Mouse (Mus musculus) heart, embryonic 16.5 days (tissue): Measurements from ENCODE around the gene Olfr410. TPM values are rescaled to one million over a fixed set of nuclear protein-coding genes. Genes with fewer than 3 reads are reported as not detected.

Source experiments
- ATAC-seq: fragments of 200-750 bp; cut with Nextera tagmentation; replicated peaks from 2 replicates; pipeline ENCODE4 v1.8.0; 2017; ENCODE audit warnings: moderate number of reproducible peaks; ENCODE audit not compliant: insufficient read depth, low FRiP score; ENCODE audit errors: extremely low read depth
- H3K27ac ChIP-seq: fragments of 300-500 bp; sonication (generic); 2 replicates; pipeline ENCODE4 v1.5.1; 2014; ENCODE audit warnings: mild to moderate bottlenecking, low read length, control low read depth, moderate library complexity
- H3K27me3 ChIP-seq: fragments of 300-500 bp; sonication (generic); 2 replicates; pipeline ENCODE4 v1.6.1; 2014; ENCODE audit warnings: low read length, mixed read lengths; ENCODE audit not compliant: control insufficient read depth, insufficient read depth
- H3K36me3 ChIP-seq: fragments of 300-500 bp; sonication (generic); 2 replicates; pipeline ENCODE4 v1.6.1; 2014; ENCODE audit not compliant: control insufficient read depth, insufficient read depth
- H3K4me1 ChIP-seq: fragments of 300-500 bp; sonication (generic); 2 replicates; pipeline ENCODE4 v1.6.1; 2014; ENCODE audit warnings: low read length, mixed read lengths; ENCODE audit not compliant: control insufficient read depth, insufficient read depth
- H3K4me2 ChIP-seq: fragments of 300-500 bp; sonication (generic); 2 replicates; pipeline ENCODE4 v1.6.1; 2014; ENCODE audit warnings: low read depth, mild to moderate bottlenecking, control low read depth, low read length
- H3K4me3 ChIP-seq: fragments of 300-500 bp; sonication (generic); 2 replicates; pipeline ENCODE4 v1.5.1; 2014; ENCODE audit warnings: mild to moderate bottlenecking, control low read depth, low read length
- H3K9ac ChIP-seq: fragments of 300-500 bp; sonication (generic); 2 replicates; pipeline ENCODE4 v1.6.1; 2014; ENCODE audit warnings: low read length, control low read depth
- H3K9me3 ChIP-seq: fragments of 300-500 bp; sonication (generic); replicated peaks from 2 replicates; pipeline ENCODE4 v1.6.1; 2016; ENCODE audit warnings: low read length; ENCODE audit not compliant: control insufficient read depth
- WGBS: fragments of 180-500 bp; shearing (Covaris S2); extraction: QIAGEN DNeasy Blood & Tissue Kit; methylation state at CpG from one replicate; pipeline ENCODE4 v1.1.7; 2014; 5-methylcytosine and 5-hydroxymethylcytosine counted together
- polyA plus RNA-seq: library from polyadenylated mRNA; unstranded; fragments of >200 nt; fragmentation: Nextera tagmentation; extraction: Ambion mirVana; gene quantifications from 2 replicates; pipeline ENCODE4 v1.2.1, GENCODE M21; 2015

Gene Olfr410
- polyA plus RNA-seq, result not detected in 2 replicates

GRCm38 (mm10) chr11:74337931-74338330, at the start of gene Olfr410:
Gene Olfr410 (minus strand): TSS chr11:74338031.
- Histone ChIP-seq H3K36me3 (no peaks in the 10 kb centered on the region), H3K4me2 (no peak within 1 kb of the TSS), H3K4me3 (no peak within 1 kb of the TSS), H3K27ac (no peak within 1 kb of the TSS), H3K9me3 (no peaks in the 10 kb centered on the region), H3K4me1 (no peaks in the 10 kb centered on the region), H3K27me3 (no peaks in the 10 kb centered on the region), H3K9ac (no peak within 1 kb of the TSS)
- WGBS, result 70% methylated on average over 6 of the region's 6 CpGs
- ATAC-seq, result no peak

- 56% methylated on average over 5 of the region's 5 CpGs for WGBS
- no peak overlapping the region for H3K27ac ChIP-seq
- no peaks in the 10 kb centered on the region for H3K9me3 ChIP-seq
- H3K4me3 ChIP-seq, result no peak overlapping the region
- H3K4me1 ChIP-seq, result peaks cover 9% of the 10 kb centered on the region
- H3K9ac ChIP-seq, result no peak overlapping the region
- H3K36me3 ChIP-seq, result no peaks in the 10 kb centered on the region; the same call in 1 of the 2 replicates
- H3K4me2 ChIP-seq, result no peak overlapping the region
- 0 out of 2 replicates have a peak, but pooled peaks have one; percentile 12 for ATAC-seq
- H3K27me3 ChIP-seq, result no peaks in the 10 kb centered on the region
These were observed 49.4 kb upstream of the Olfr410 start for GRCm38 (mm10) chr11:74387203-74387602.

GRCm38 (mm10) chr11:74385674-74386073, 47.8 kb upstream of the Olfr410 start:
- Histone ChIP-seq H3K27me3 (no peaks in the 10 kb centered on the region), H3K4me3 (no peak overlapping the region), H3K9ac (no peak overlapping the region), H3K9me3 (no peaks in the 10 kb centered on the region), H3K4me2 (no peak overlapping the region), H3K4me1 (peaks cover 9% of the 10 kb centered on the region), H3K36me3 (no peaks in the 10 kb centered on the region), H3K27ac (no peak overlapping the region)
- WGBS, result 56% methylated on average over 9 of the region's 9 CpGs
- ATAC-seq, result no peak

- Histone ChIP-seq H3K36me3 (no peaks in the 10 kb centered on the region), H3K4me1 (no peaks in the 10 kb centered on the region), H3K9ac (no peak overlapping the region), H3K4me2 (no peak overlapping the region), H3K27me3 (no peaks in the 10 kb centered on the region; the same call in 1 of the 2 replicates), H3K4me3 (no peak overlapping the region), H3K27ac (no peak overlapping the region), H3K9me3 (no peaks in the 10 kb centered on the region)
- no peak for ATAC-seq
- 52% methylated on average over 4 of the region's 4 CpGs for WGBS
These were observed 41.5 kb upstream of the Olfr410 start for GRCm38 (mm10) chr11:74379166-74379873.

GRCm38 (mm10) chr11:74376847-74377246, 39.0 kb upstream of the Olfr410 start:
- Histone ChIP-seq H3K36me3 (no peaks in the 10 kb centered on the region), H3K9me3 (no peaks in the 10 kb centered on the region), H3K4me2 (no peak overlapping the region), H3K27me3 (no peaks in the 10 kb centered on the region; the same call in 1 of the 2 replicates), H3K9ac (no peak overlapping the region), H3K4me3 (no peak overlapping the region), H3K27ac (no peak overlapping the region), H3K4me1 (no peaks in the 10 kb centered on the region)
- 78% methylated on average over 3 of the region's 3 CpGs for WGBS
- no peak for ATAC-seq

- H3K27ac ChIP-seq, result no peak overlapping the region
- H3K9ac ChIP-seq, result no peak overlapping the region
- H3K4me1 ChIP-seq, result no peaks in the 10 kb centered on the region
- H3K4me2 ChIP-seq, result no peak overlapping the region
- 14% methylated on average over 22 of the region's 22 CpGs for WGBS
- H3K4me3 ChIP-seq, result no peak overlapping the region
- peaks cover 5% of the 10 kb centered on the region; the same call in 1 of the 2 replicates for H3K27me3 ChIP-seq
- no peaks in the 10 kb centered on the region for H3K36me3 ChIP-seq
- H3K9me3 ChIP-seq, result no peaks in the 10 kb centered on the region
- no peak; the same call in 1 of the 2 replicates for ATAC-seq
These were observed 33.7 kb upstream of the Olfr410 start for GRCm38 (mm10) chr11:74371393-74372100.

- no peak within 1 kb of the TSS for H3K4me2 ChIP-seq
- H3K9ac ChIP-seq, result no peak within 1 kb of the TSS
- no peak within 1 kb of the TSS for H3K27ac ChIP-seq
- WGBS, result 60% methylated on average over 1 of the region's 1 CpGs
- H3K9me3 ChIP-seq, result 0 out of 2 replicates have a peak, but pooled peaks cover 2% of the 10 kb centered on the region
- no peaks in the 10 kb centered on the region for H3K27me3 ChIP-seq
- H3K4me1 ChIP-seq, result no peaks in the 10 kb centered on the region
- H3K36me3 ChIP-seq, result no peaks in the 10 kb centered on the region
- no peak within 1 kb of the TSS for H3K4me3 ChIP-seq
- no peak for ATAC-seq
These were observed 23.9 kb upstream of the Olfr410 start, which contains the start of gene Olfr412 for GRCm38 (mm10) chr11:74361769-74362168. Gene Olfr412 (plus strand): TSS chr11:74362069.

GRCm38 (mm10) chr11:74352550-74352949, 14.7 kb upstream of the Olfr410 start, which contains the start of gene Olfr411:
Gene Olfr411 (minus strand): TSS chr11:74352650.
- Histone ChIP-seq H3K9ac (no peak within 1 kb of the TSS), H3K27me3 (no peaks in the 10 kb centered on the region), H3K4me1 (no peaks in the 10 kb centered on the region), H3K4me2 (no peak within 1 kb of the TSS), H3K4me3 (no peak within 1 kb of the TSS), H3K27ac (no peak within 1 kb of the TSS), H3K9me3 (no peaks in the 10 kb centered on the region), H3K36me3 (no peaks in the 10 kb centered on the region)
- 84% methylated on average over 3 of the region's 3 CpGs for WGBS
- ATAC-seq, result no peak

GRCm38 (mm10) chr11:74328781-74329180, 9.1 kb downstream of the Olfr410 start:
- no peak overlapping the region for H3K4me3 ChIP-seq
- no peak overlapping the region for H3K4me2 ChIP-seq
- no peaks in the 10 kb centered on the region for H3K9me3 ChIP-seq
- no peaks in the 10 kb centered on the region for H3K27me3 ChIP-seq
- H3K36me3 ChIP-seq, result no peaks in the 10 kb centered on the region
- no peaks in the 10 kb centered on the region for H3K4me1 ChIP-seq
- H3K27ac ChIP-seq, result no peak overlapping the region
- no peak overlapping the region for H3K9ac ChIP-seq
- no peak for ATAC-seq
